Mouse (Mus musculus) MEL (cell line): Measurements from ENCODE around the gene Pgd. TPM values are rescaled to one million over a fixed set of nuclear protein-coding genes. Genes with fewer than 3 reads are reported as not detected.
A peak's percentile ranks its signal among the peaks of the same experiment; 100 is the strongest.

Experiments used
- DNase-seq: peaks from one replicate; pipeline ENCODE4 v3.0.0; 2011; ENCODE audit warnings: low read depth, low spot score
- H3K27ac ChIP-seq: 2 replicates; pipeline ENCODE4 v1.5.1; 2012; ENCODE audit warnings: low read depth, mild to moderate bottlenecking, control low read depth, low read length, moderate library complexity; ENCODE audit not compliant: control insufficient read depth
- H3K27me3 ChIP-seq, 2 experiments: fragments of 150-350 bp in 1 of 2; sonication (generic) in 1 of 2; 2 replicates each; pipeline ENCODE4 v1.6.1; 2012; ENCODE audit warnings: low read length in 2 of 2, mild to moderate bottlenecking in 2 of 2, improper control_type of control experiment in 1 of 2, moderate library complexity in 1 of 2; ENCODE audit not compliant: insufficient read depth in 2 of 2, control insufficient read depth in 1 of 2
- H3K36me3 ChIP-seq, 2 experiments: 2 replicates each; pipeline ENCODE4 v1.6.1; 2012 to 2014; ENCODE audit warnings: low read length in 2 of 2, improper control_type of control experiment in 1 of 2, inconsistent platforms in 1 of 2, mild to moderate bottlenecking in 1 of 2; ENCODE audit not compliant: insufficient read depth in 2 of 2, control insufficient read depth in 1 of 2
- H3K4me1 ChIP-seq, 2 experiments: fragments of 150-350 bp in 1 of 2; sonication (generic) in 1 of 2; 2 replicates each; pipeline ENCODE4 v1.6.1; 2012; ENCODE audit warnings: low read length in 2 of 2, improper control_type of control experiment in 1 of 2, mild to moderate bottlenecking in 1 of 2; ENCODE audit not compliant: insufficient read depth in 2 of 2, control insufficient read depth in 1 of 2
- H3K4me3 ChIP-seq, 2 experiments: fragments of 150-350 bp in 1 of 2; sonication (generic) in 1 of 2; 2 replicates each; pipeline ENCODE4 v1.5.1; 2012; ENCODE audit warnings: low read depth in 2 of 2, low read length in 2 of 2, mild to moderate bottlenecking in 2 of 2, moderate library complexity in 2 of 2, control low read depth in 1 of 2, improper control_type of control experiment in 1 of 2; ENCODE audit not compliant: control insufficient read depth in 1 of 2, insufficient read depth in 1 of 2
- H3K79me2 ChIP-seq: 2 replicates; pipeline ENCODE4 v1.6.1; 2012; ENCODE audit warnings: mild to moderate bottlenecking, low read length, moderate library complexity; ENCODE audit not compliant: control insufficient read depth, poor library complexity, insufficient read depth
- H3K9ac ChIP-seq: 2 replicates; pipeline ENCODE4 v1.6.1; 2012; ENCODE audit warnings: low read depth, mild to moderate bottlenecking, control low read depth, low read length, moderate library complexity; ENCODE audit not compliant: control insufficient read depth, poor library complexity, severe bottlenecking
- H3K9me3 ChIP-seq: fragments of 150-350 bp; sonication (generic); replicated peaks from 2 replicates; pipeline ENCODE4 v1.6.1; 2012; ENCODE audit warnings: mild to moderate bottlenecking, low read length, improper control_type of control experiment, moderate library complexity; ENCODE audit not compliant: insufficient read depth
- CTCF ChIP-seq, 3 experiments: IDR thresholded peaks in 2 of 3; conservative IDR thresholded peaks in 1 of 3; 2 replicates each; pipeline ENCODE4 v1.5.1; 2011 to 2012; ENCODE audit warnings: low read length in 3 of 3, low read depth in 2 of 3, mild to moderate bottlenecking in 2 of 3, improper control_type of control experiment in 1 of 3, inconsistent platforms in 1 of 3, mixed read lengths in 1 of 3, moderate library complexity in 1 of 3; ENCODE audit not compliant: control insufficient read depth in 1 of 3, insufficient read depth in 1 of 3, poor library complexity in 1 of 3, severe bottlenecking in 1 of 3
- JUND ChIP-seq: IDR thresholded peaks from 2 replicates; pipeline ENCODE4 v1.6.1; 2011; ENCODE audit warnings: low read depth, mild to moderate bottlenecking, improper control_type of control experiment, low read length
- MAX ChIP-seq: IDR thresholded peaks from 2 replicates; pipeline ENCODE4 v1.6.1; 2011; ENCODE audit warnings: low read length, improper control_type of control experiment
- MAZ ChIP-seq: IDR thresholded peaks from 2 replicates; pipeline ENCODE4 v1.6.1; 2012; ENCODE audit warnings: low read depth, mild to moderate bottlenecking, inconsistent platforms, low read length, improper control_type of control experiment
- MYB ChIP-seq: IDR thresholded peaks from 2 replicates; pipeline ENCODE4 v1.6.1; 2011; ENCODE audit warnings: mild to moderate bottlenecking, low read depth, low read length, improper control_type of control experiment
- MYC ChIP-seq: IDR thresholded peaks from 2 replicates; pipeline ENCODE4 v1.6.1; 2011; ENCODE audit warnings: low read depth, mild to moderate bottlenecking, low read length, improper control_type of control experiment, moderate library complexity
- NRF1 ChIP-seq: IDR thresholded peaks from 2 replicates; pipeline ENCODE4 v1.6.1; 2014; ENCODE audit warnings: low read depth, mild to moderate bottlenecking, inconsistent platforms, low read length, improper control_type of control experiment, moderate library complexity; ENCODE audit not compliant: poor library complexity, insufficient read depth, severe bottlenecking
- POLR2A ChIP-seq, 2 experiments: IDR thresholded peaks; 2 replicates each; pipeline ENCODE4 v1.6.1; 2011 to 2012; ENCODE audit warnings: low read length in 2 of 2, mild to moderate bottlenecking in 2 of 2, control low read depth in 1 of 2, improper control_type of control experiment in 1 of 2, low read depth in 1 of 2, moderate library complexity in 1 of 2; ENCODE audit not compliant: control insufficient read depth in 1 of 2, insufficient read depth in 1 of 2, poor library complexity in 1 of 2
- POLR2AphosphoS2 ChIP-seq: IDR thresholded peaks from 2 replicates; pipeline ENCODE4 v1.6.1; 2011; ENCODE audit warnings: low read length, improper control_type of control experiment
- POLR2AphosphoS5 ChIP-seq: IDR thresholded peaks from 2 replicates; pipeline ENCODE4 v1.6.1; 2012; ENCODE audit warnings: low read depth, borderline replicate concordance, mild to moderate bottlenecking, inconsistent platforms, low read length, moderate library complexity, mixed read lengths
- TBP ChIP-seq: IDR thresholded peaks from 2 replicates; pipeline ENCODE4 v1.8.0; 2011; ENCODE audit warnings: low read depth, low read length, improper control_type of control experiment
- TCF12 ChIP-seq: IDR thresholded peaks from 2 replicates; pipeline ENCODE4 v1.6.1; 2014; ENCODE audit warnings: low read depth, mild to moderate bottlenecking, inconsistent platforms, low read length, improper control_type of control experiment, moderate library complexity
- UBTF ChIP-seq: IDR thresholded peaks from 2 replicates; pipeline ENCODE4 v1.6.1; 2012; ENCODE audit warnings: low read depth, mild to moderate bottlenecking, inconsistent platforms, low read length, improper control_type of control experiment, moderate library complexity, borderline replicate concordance; ENCODE audit not compliant: insufficient read depth
- USF1 ChIP-seq: IDR thresholded peaks from 2 replicates; pipeline ENCODE4 v1.6.1; 2014; ENCODE audit warnings: low read depth, mild to moderate bottlenecking, inconsistent platforms, low read length, improper control_type of control experiment, moderate library complexity
- USF2 ChIP-seq, 2 experiments: IDR thresholded peaks; 2 replicates each; pipeline ENCODE4 v1.6.1; 2011 to 2012; ENCODE audit warnings: improper control_type of control experiment in 2 of 2, low read length in 2 of 2, borderline replicate concordance in 1 of 2, inconsistent platforms in 1 of 2, low read depth in 1 of 2, mild to moderate bottlenecking in 1 of 2; ENCODE audit not compliant: insufficient read depth in 1 of 2
- ZNF384 ChIP-seq: IDR thresholded peaks from 2 replicates; pipeline ENCODE4 v1.6.1; 2012; ENCODE audit warnings: low read depth, mild to moderate bottlenecking, inconsistent platforms, low read length, improper control_type of control experiment
- polyA plus RNA-seq, 2 experiments: library from polyadenylated mRNA; stranded (reverse) in 1 of 2; unstranded in 1 of 2; fragments of >175 nt in 1 of 2; fragments of >200 nt in 1 of 2; gene quantifications; 2 replicates each; pipeline versions ENCODE4 v1.2.1 to v1.2.4; 2012; ENCODE audit warnings: low replicate concordance in 2 of 2, low read depth in 1 of 2; ENCODE audit not compliant: insufficient read length in 2 of 2, insufficient read depth in 1 of 2, missing spikeins in 1 of 2
- total RNA-seq: library from RNA; depleted of rRNA; stranded (reverse); fragments of 300-350 nt; gene quantifications from 2 replicates; pipeline ENCODE4 v1.2.3, GENCODE M21; 2012

The Pgd gene
- total and polyA plus RNA-seq, 3 experiments, result 116 to 219 TPM; not detected in 1

DNA sequence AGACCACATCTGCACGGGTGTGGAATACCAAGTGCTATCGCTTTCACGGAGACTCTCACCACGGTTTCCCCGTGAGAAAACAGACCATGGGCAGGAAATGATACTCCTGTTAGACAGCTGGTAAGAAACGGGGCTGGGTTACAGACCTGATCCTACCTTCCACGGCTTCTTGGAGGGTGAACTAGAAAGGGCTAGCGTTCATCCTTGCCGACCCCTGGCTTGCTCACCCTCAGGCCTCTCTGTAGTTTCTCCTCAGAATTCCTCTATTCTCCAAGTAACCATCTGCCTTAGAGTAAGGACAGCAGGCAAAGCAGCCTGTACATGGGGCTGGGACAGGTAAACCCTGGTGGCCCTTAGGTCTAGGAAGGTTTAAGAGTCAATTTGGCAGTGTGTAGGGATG lies 17.4 kb downstream of the Pgd start:
- Histone ChIP-seq H3K27ac (no peak overlapping the region), H3K4me1 (no peaks in the 10 kb centered on the region; a peak in 1 of 4 replicates), H3K79me2 (no peaks in the 10 kb centered on the region), H3K4me3 (no peak overlapping the region), H3K27me3 (no peaks in the 10 kb centered on the region), H3K9me3 (no peaks in the 10 kb centered on the region), H3K36me3 (peaks cover 0 to 1% of the 10 kb centered on the region in 2 experiments; a peak in 2 of 4 replicates), H3K9ac (no peak overlapping the region)
- DNase-seq, result no peak
- TF ChIP-seq MAX (no peak), POLR2AphosphoS5 (no peak)

DNA sequence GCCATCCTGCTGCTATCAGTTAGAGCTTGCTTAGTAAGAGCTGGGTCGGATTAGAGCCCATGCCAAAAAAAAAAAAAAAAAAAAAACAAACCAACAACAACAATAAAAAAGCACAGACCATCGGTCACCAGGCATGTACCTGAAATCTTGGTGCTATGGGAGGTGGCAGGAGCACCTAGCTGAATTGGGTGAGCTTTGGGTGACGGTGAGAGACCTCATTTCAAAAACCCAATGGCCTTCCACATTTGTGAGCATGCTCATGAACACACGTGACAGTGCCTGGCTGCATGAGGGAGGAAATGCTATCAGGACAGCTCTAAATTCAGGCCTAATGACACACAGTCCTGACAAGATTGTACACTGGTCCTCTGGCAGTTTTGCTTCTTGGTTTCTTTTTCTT lies 18.5 kb downstream of the Pgd start:
- H3K9ac ChIP-seq, result no peak overlapping the region
- no peaks in the 10 kb centered on the region for H3K27me3 ChIP-seq
- no peaks in the 10 kb centered on the region; a peak in 1 of 4 replicates for H3K4me1 ChIP-seq
- H3K79me2 ChIP-seq, result no peaks in the 10 kb centered on the region
- no peak overlapping the region for H3K27ac ChIP-seq
- peak; percentile 46 for DNase-seq
- TF ChIP-seq UBTF (no peak), USF1 (peak; percentile 82), POLR2A (IDR thresholded peaks at IDR 0.05; ENCODE audit: control insufficient read depth in 1 of 2, insufficient read depth in 1 of 2, low read depth in 1 of 2, low read length in 2 of 2, poor library complexity in 1 of 2) (no peak), MAZ (no peak), CTCF (IDR thresholded peaks at IDR 0.05 in 2 of 3, conservative IDR thresholded peaks at IDR 0.05 in 1 of 3; ENCODE audit: control insufficient read depth in 1 of 3, insufficient read depth in 1 of 3, low read depth in 2 of 3, low read length in 3 of 3, poor library complexity in 1 of 3, severe bottlenecking in 1 of 3) (no peak), NRF1 (peak; percentile 66), MYC (no peak; the same call in 1 of the 2 replicates), TBP (no peak), POLR2AphosphoS2 (no peak), USF2 (IDR thresholded peaks at IDR 0.05; ENCODE audit: borderline replicate concordance in 1 of 2, insufficient read depth in 1 of 2, low read depth in 1 of 2, low read length in 2 of 2) (0 out of 4 replicates have a peak, but pooled peaks of 1 of the 2 experiments have one; percentile 28), JUND (no peak), TCF12 (no peak), POLR2AphosphoS5 (no peak), ZNF384 (peak; percentile 78)
- no peak overlapping the region for H3K4me3 ChIP-seq
- no peaks in the 10 kb centered on the region for H3K9me3 ChIP-seq
- H3K36me3 ChIP-seq, result no peaks in the 10 kb centered on the region; a peak in 2 of 4 replicates

DNA sequence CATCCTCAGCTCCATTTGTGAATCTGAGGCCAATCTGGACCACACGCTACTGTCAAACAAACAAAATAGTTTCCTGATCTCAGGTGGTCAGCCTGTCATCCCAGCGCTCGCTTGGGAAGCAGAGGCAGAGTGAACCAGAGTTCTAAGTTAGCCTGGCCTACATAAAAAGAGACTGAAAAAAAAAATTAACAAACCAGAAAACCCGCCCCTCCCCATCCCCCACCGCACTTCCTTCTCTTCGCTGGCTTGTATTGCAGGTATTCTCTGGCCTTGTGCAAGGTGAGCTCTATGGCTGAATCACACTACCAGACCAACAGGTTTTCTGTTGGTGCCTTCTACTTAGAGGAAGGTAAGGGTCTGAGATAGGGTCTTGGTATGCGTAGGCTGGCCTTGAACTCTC lies 19.0 kb downstream of the Pgd start:
- no peak overlapping the region for H3K4me3 ChIP-seq
- H3K9ac ChIP-seq, result no peak overlapping the region
- H3K36me3 ChIP-seq, result no peaks in the 10 kb centered on the region; a peak in 2 of 4 replicates
- H3K9me3 ChIP-seq, result no peaks in the 10 kb centered on the region
- H3K4me1 ChIP-seq, result no peaks in the 10 kb centered on the region; a peak in 1 of 4 replicates
- no peak for DNase-seq
- no peak overlapping the region for H3K27ac ChIP-seq
- TF ChIP-seq JUND, result no peak
- TF ChIP-seq MYB, result no peak
- TF ChIP-seq MAZ, result no peak
- H3K79me2 ChIP-seq, result no peaks in the 10 kb centered on the region
- no peaks in the 10 kb centered on the region for H3K27me3 ChIP-seq
